Mouse (Mus musculus): Measurements from ENCODE around the gene Gm8906.
"Not testable (repeated sequence)": the region's sequence is repeated elsewhere in the genome, so short reads cannot be mapped to it uniquely, and the experiment has no call there.

Gene Gm8906

DNA sequence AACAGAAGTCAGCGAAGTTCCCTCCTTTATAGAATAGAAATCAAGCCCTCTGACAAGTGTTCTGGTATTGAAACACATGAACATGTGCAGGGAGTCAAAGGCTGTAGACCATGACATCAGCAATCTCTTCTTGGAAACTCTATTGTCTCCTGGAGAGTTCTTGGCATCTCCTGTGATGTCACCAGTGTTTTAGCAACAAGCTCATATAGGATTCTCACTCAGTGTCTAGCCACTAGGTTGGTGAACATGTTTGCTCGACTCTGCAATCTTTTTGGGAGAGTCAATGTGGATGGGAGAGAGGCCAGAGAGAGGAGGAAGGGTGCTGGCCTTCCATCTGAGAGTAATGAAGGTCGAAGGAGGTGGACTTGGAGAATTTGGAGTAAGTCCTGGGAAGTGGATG, at the start of gene Gm8906:
TSS of gene Gm8906 (plus strand) at position 301 of the 400 bp plus-strand sequence.
- not testable (repeated sequence) for DNase-seq (ENCODE audit: low read depth, low spot score)
